Mouse (Mus musculus) activated CD4-positive, CD25-positive, alpha-beta regulatory T cell (primary cell): ENCODE data around the gene Ints4. TPM values are rescaled to one million over a fixed set of nuclear protein-coding genes. Genes with fewer than 3 reads are reported as not detected.

Experiments
- polyA plus RNA-seq, 2 experiments: library from polyadenylated mRNA; unstranded; fragments of 100-300 nt; shearing (Covaris generic); gene quantifications; one replicate each; pipeline ENCODE4 v1.2.1; 2017

Gene Ints4
- 10 to 100 TPM; 34.6 to 43.1 TPM for polyA plus RNA-seq

GRCm38 (mm10) chr7:97480821-97481339, at the start of gene Ints4:
Gene Ints4, plus strand, starts transcription at chr7:97480956.

GRCm38 (mm10) chr7:97451023-97451422, 29.7 kb upstream of the Ints4 start, which contains the start of gene Kctd14:
Gene Kctd14, plus strand, starts transcription at chr7:97451323.

GRCm38 (mm10) chr7:97579067-97579975, 98.6 kb downstream of the Ints4 start, which contains the start of the genes Aamdc and Rsf1:
Gene Aamdc, minus strand, starts transcription at chr7:97579497.
Gene Rsf1, plus strand, starts transcription at chr7:97579889.

Other genes starting within 250 kb of the Ints4 start
- gene Usp35, start 148.9 kb upstream of the Ints4 start, polyA plus RNA-seq: 1 to 10 TPM; 3.4 to 3.8 TPM
- 1 to 10 TPM; 1.1 to 2.8 TPM for gene Kctd21, start 148.6 kb upstream of the Ints4 start, polyA plus RNA-seq
- gene Alg8, start 109.3 kb upstream of the Ints4 start, polyA plus RNA-seq: 10 to 100 TPM; 18.1 TPM
- 100 to 1,000 TPM; 176 to 201 TPM for gene Ndufc2, start 81.0 kb upstream of the Ints4 start, polyA plus RNA-seq
- under 1 TPM; 0.12 to 0.32 TPM for gene Thrsp, start 63.2 kb upstream of the Ints4 start, polyA plus RNA-seq
- gene Kctd14, start 29.6 kb upstream of the Ints4 start, polyA plus RNA-seq: 1 to 10 TPM in 1 of 2 experiments, under 1 TPM in 1; 0.79 to 3.1 TPM
- gene Aamdc, start 98.5 kb downstream of the Ints4 start, polyA plus RNA-seq: 10 to 100 TPM; 37.5 to 40.1 TPM
- 10 to 100 TPM; 40.9 to 54.0 TPM for gene Rsf1, start 98.9 kb downstream of the Ints4 start, polyA plus RNA-seq
- 100 to 1,000 TPM; 111 to 147 TPM for gene Clns1a, start 215.7 kb downstream of the Ints4 start, polyA plus RNA-seq